Mouse (Mus musculus) E14TG2a.4 (cell line): Measurements from ENCODE around the gene Grb14.

Experiments
- CTCF ChIP-seq: conservative IDR thresholded peaks from 2 replicates; pipeline ENCODE4 v1.5.1; 2014; ENCODE audit warnings: low read length
- NANOG ChIP-seq: IDR thresholded peaks from 2 replicates; pipeline ENCODE4 v1.6.1; 2014; ENCODE audit warnings: borderline replicate concordance, low read length, mixed read lengths

- TF ChIP-seq CTCF = no peak
- no peak for TF ChIP-seq NANOG
Observed at GRCm38 (mm10) chr2:64973125-64973524, 51.7 kb downstream of the Grb14 start.
